Mouse (Mus musculus): ENCODE measurements around the gene Rnd1.
A peak's percentile ranks its signal among the peaks of the same experiment; 100 is the strongest.

Rnd1 gene

GRCm38 (mm10) chr15:98640157-98640556 is 37.1 kb downstream of the Rnd1 start:
- DNase-seq (ENCODE audit: extremely low spot score, low spot score) = no peak

- DNase-seq (ENCODE audit: extremely low spot score, low spot score) = no peak
Measured at GRCm38 (mm10) chr15:98637155-98637554, 40.1 kb downstream of the Rnd1 start.

GRCm38 (mm10) chr15:98636517-98636916 is 40.7 kb downstream of the Rnd1 start:
- DNase-seq (ENCODE audit: extremely low spot score, low spot score) = no peak

GRCm38 (mm10) chr15:98635291-98635841 is 41.9 kb downstream of the Rnd1 start:
- DNase-seq (ENCODE audit: extremely low spot score, low spot score) = peak; percentile 65

- peak; percentile 92 for DNase-seq (ENCODE audit: extremely low spot score, low spot score)
Measured at GRCm38 (mm10) chr15:98634541-98635081, 42.6 kb downstream of the Rnd1 start.

GRCm38 (mm10) chr15:98633822-98634470 is 43.3 kb downstream of the Rnd1 start:
- DNase-seq (ENCODE audit: extremely low spot score, low spot score) = no peak

GRCm38 (mm10) chr15:98632921-98633320 is 44.3 kb downstream of the Rnd1 start:
- peak; percentile 52 for DNase-seq (ENCODE audit: extremely low spot score, low spot score)

GRCm38 (mm10) chr15:98632107-98632744 is 45.0 kb downstream of the Rnd1 start:
- DNase-seq (ENCODE audit: extremely low spot score, low spot score) = peak; percentile 70

GRCm38 (mm10) chr15:98631493-98631892 is 45.8 kb downstream of the Rnd1 start:
- peak; percentile 88 for DNase-seq (ENCODE audit: extremely low spot score, low spot score)

- DNase-seq (ENCODE audit: extremely low spot score, low spot score) = no peak
Measured at GRCm38 (mm10) chr15:98630540-98630939, 46.7 kb downstream of the Rnd1 start, which contains the start of gene Cacnb3. Gene Cacnb3 (plus strand): TSS chr15:98630840.

GRCm38 (mm10) chr15:98629464-98629863 is 47.8 kb downstream of the Rnd1 start:
- no peak for DNase-seq (ENCODE audit: extremely low spot score, low spot score)

GRCm38 (mm10) chr15:98628589-98629254 is 48.5 kb downstream of the Rnd1 start:
- peak; percentile 55 for DNase-seq (ENCODE audit: extremely low spot score, low spot score)

- DNase-seq (ENCODE audit: extremely low spot score, low spot score) = no peak
Measured at GRCm38 (mm10) chr15:98626487-98627212, 50.6 kb downstream of the Rnd1 start.

GRCm38 (mm10) chr15:98626078-98626477 is 51.2 kb downstream of the Rnd1 start:
- DNase-seq (ENCODE audit: extremely low spot score, low spot score) = no peak

- DNase-seq (ENCODE audit: extremely low spot score, low spot score) = no peak
Measured at GRCm38 (mm10) chr15:98623361-98623821, 53.9 kb downstream of the Rnd1 start.

GRCm38 (mm10) chr15:98622721-98623120 is 54.5 kb downstream of the Rnd1 start:
- no peak for DNase-seq (ENCODE audit: extremely low spot score, low spot score)

GRCm38 (mm10) chr15:98622199-98622598 is 55.1 kb downstream of the Rnd1 start:
- no peak for DNase-seq (ENCODE audit: extremely low spot score, low spot score)

GRCm38 (mm10) chr15:98617176-98617537 is 60.1 kb downstream of the Rnd1 start:
- peak; percentile 91 for DNase-seq (ENCODE audit: extremely low spot score, low spot score)

GRCm38 (mm10) chr15:98616362-98617175 is 60.7 kb downstream of the Rnd1 start:
- no peak for DNase-seq (ENCODE audit: extremely low spot score, low spot score)

- no peak for DNase-seq (ENCODE audit: extremely low spot score, low spot score)
Measured at GRCm38 (mm10) chr15:98615751-98616150, 61.5 kb downstream of the Rnd1 start.
